Mouse (Mus musculus): ENCODE results near the gene Tgds. TPM values are rescaled to one million over a fixed set of nuclear protein-coding genes. Genes with fewer than 3 reads are reported as not detected.

Gene Tgds
- total RNA-seq, 1 experiment from 2014 or later = 26.8 TPM

Other genes starting within 250 kb of the Tgds start
- gene Dct, start 80.5 kb downstream of the Tgds start, total RNA-seq (2021) = 0.24 TPM in 1 of 2 replicates, not detected in the other
- 25.0 and 29.5 TPM in 2 replicates for gene Gpr180, start 4.4 kb upstream of the Tgds start, total RNA-seq (2021)
- not detected in 2 replicates for gene Sox21, start 104.3 kb upstream of the Tgds start, total RNA-seq (2021)
- gene Gm9376, start 134.2 kb upstream of the Tgds start, total RNA-seq (2021) = not detected in 2 replicates